Mouse (Mus musculus) left cerebral cortex, postnatal 36 days (tissue): ENCODE results near the gene Mcmbp. TPM values are rescaled to one million over a fixed set of nuclear protein-coding genes. Genes with fewer than 3 reads are reported as not detected.
A peak's percentile ranks its signal among the peaks of the same experiment; 100 is the strongest.

Experiments used
- DNase-seq, 2 experiments: peaks; one replicate each; pipeline ENCODE4 v3.0.0; 2021 to 2022; ENCODE audit warnings: low spot score in 2 of 2, mixed read lengths in 1 of 2
- intact Hi-C: fragments of 180-260 bp; cut with DNase I; formaldehyde crosslinking; loops from one replicate; pipeline ENCODE4 v1.15.1; 2025
- total RNA-seq, 2 experiments: library from RNA; stranded (reverse); gene quantifications; 2 replicates each; pipeline ENCODE4 v1.2.3; 2021

Gene Mcmbp
- 10 to 100 TPM; 19.9 to 27.6 TPM for total RNA-seq

DNA sequence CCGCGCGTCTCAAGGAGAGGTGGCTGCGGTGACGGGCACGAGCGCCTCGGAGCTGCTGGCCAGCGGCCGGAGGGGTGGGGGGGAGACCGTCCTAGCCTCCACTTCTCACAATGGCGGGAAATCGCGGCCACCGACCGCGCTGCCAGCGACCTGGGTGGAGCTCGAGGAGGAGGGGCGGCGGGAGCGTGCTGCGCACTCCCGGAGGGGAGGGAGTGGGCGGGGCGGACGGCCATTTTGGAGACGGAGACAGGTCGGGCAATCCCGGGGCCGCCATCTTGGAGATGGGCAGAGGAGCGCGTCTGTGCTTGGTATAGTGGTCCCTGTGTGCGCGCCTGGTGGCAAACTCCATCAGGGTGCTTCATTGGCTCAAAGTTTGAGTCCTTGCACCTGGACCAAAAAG, at the start of gene Mcmbp:
Gene Mcmbp, minus strand, starts transcription at position 162 of the 400 bp plus-strand sequence.
- intact Hi-C loops: no loop called here
- peak; percentile 96 for DNase-seq

DNA sequence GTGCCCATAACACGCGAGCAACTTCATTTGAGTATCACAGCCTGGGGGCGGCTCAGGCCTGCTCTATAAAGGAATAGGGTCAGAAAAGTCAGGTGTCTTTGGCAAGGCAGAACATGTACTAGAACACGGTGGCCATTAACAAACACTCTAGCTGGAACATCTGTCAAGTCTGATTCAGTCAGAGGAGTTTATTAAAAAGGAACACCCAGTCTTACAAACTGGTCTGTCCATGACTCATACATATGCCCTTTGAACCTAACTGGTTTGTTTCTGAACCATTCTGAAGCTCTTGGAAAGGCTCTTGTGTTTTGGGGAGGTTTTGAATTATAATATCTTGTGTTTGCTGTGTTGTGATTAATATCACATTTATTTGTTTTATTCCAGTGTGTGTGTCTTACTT, 49.8 kb upstream of the Mcmbp start:
- intact Hi-C loops: no loop called here
- DNase-seq: no peak

DNA sequence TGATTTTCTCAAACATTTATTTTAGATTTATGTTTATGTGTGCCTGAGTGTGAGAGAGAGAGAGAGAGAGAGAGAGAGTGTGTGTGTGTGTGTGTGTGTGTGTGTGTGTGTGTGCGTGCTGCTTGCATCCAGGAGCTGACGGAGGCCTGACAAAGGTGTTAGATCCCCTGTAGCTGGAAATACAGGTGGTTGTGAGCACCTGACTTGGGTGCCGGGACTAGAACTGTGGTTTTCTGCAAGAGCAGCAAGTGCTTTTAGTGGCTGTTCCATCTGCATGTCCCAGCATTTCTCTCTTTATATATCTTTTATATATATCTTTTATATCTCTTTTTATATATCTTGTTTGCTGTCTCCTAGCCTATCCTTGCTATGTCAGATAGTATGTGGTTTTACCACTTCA, 41.6 kb upstream of the Mcmbp start:
- DNase-seq: no peak
- intact Hi-C loops: loop anchor here (10.0 kb wide), 1 partner anchor 813 kb away; the partner anchor contains the start of gene Wdr11

DNA sequence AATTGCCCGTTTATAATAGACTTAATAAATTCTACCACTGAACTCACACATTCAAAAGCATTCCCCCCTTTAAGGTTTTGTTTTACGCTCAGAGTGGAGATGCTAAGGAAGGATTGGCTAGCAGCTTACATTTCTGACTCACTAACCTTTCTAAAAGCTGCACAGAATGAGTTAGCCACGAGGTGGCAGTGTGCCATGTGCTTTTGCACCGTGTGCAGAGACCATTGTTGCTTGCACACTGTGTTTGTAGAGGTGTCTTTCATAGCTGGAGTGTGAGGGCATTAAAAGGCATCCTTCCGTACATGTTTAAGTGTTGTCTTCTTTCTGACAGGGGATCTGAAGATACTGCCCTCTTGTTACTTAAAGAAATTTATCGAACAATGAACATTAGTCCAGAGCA, 39.0 kb upstream of the Mcmbp start:
- intact Hi-C loops: no loop called here
- peak; percentile 13 to 40 for DNase-seq

DNA sequence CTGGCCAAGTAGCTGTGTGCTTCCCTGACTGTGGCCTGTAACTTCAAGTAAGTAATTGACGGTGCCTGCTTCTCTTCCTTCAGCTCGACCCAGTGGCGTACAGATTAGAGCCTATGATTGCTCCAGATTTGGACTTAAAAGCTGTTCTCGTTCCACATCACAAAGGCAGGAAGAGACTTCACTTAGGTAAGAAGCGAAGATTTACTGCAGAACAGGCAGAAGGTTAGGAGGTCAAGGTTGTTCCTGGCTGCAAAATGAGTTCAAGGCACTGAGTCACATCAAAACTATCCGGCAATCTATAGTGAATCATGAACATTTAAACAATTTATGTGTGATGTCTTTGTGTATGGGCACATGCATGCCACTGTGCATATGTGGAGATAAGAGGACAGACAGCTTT, 36.9 kb upstream of the Mcmbp start:
- DNase-seq: no peak
- intact Hi-C loops: no loop called here

DNA sequence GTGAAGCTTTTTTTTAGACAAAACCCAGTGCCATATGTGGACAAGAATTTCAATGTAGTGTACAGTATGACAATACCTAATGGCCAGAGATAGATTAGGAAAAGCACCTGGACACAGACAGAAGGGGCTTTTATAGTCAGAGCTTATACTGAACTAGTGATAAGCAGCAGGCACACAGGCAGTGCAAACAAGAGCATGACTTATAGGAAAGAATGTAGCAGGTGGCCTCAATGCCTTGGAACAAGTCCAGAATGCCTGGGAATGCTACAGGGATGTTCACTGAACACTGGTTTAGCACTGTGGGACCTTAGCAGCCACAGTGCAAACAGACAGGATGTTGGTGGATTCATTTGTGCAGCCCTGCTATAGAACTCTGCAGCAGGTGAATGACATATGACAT, 26.4 kb upstream of the Mcmbp start:
- intact Hi-C loops: no loop called here
- DNase-seq: no peak

DNA sequence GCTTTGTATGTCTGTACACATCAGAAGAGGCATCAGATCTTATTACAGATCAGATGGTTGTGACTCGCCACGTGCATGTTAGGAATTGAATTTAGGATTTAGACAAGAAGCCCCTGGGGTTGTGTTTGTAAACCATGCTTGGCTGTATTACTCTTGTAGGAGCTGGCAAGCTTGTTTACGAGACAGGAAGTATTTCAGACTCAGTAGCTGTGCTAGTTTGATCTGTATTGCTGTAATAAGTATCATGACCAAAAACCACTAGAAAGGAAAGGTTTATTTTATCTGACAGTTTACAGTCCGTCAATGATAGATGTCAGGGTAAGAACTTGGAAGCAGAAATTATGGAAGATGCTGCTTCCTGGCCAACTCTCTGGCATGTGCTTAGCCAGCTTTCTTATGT, 18.7 kb upstream of the Mcmbp start:
- no peak for DNase-seq
- intact Hi-C loops: no loop called here

DNA sequence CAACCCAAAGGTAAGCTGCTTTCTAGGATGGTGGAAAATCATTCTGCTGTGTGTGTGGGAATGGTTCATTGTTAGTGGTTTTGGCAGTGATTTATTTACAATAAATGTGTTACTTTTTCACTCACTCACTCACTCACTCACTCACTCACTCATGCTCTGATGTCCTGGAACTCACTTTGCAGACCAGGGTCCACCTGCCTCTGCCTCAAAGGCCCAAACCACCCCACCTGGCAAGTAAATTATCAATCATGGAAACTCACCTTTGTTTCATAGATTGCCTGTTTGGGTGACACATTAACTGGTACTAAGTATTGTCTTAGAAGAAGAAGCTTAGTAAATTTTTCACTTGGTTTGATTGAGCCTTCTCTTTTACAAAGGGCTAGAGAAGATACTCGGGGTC, 15.1 kb upstream of the Mcmbp start:
- no peak for DNase-seq
- intact Hi-C loops: no loop called here

DNA sequence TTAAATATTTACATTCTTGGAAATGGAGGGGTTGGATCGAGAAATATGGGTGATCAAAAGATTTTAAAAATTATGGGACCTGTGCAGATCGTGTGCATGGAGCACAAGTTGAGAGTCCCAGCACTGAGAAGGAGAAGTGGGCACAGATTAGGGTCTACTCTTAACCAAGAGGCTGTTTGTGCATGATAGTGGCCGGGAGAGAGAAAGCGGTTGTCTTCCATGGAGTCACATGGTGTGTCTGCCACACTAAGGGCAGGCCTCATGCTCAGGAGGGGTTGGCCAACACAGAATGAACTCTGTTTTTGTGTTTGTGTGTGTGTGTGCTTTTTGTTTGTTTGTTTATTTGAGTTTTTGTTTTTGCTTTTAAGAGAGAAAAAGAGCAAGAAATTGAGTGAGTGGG, 11.7 kb upstream of the Mcmbp start:
- DNase-seq: no peak
- intact Hi-C loops: no loop called here

DNA sequence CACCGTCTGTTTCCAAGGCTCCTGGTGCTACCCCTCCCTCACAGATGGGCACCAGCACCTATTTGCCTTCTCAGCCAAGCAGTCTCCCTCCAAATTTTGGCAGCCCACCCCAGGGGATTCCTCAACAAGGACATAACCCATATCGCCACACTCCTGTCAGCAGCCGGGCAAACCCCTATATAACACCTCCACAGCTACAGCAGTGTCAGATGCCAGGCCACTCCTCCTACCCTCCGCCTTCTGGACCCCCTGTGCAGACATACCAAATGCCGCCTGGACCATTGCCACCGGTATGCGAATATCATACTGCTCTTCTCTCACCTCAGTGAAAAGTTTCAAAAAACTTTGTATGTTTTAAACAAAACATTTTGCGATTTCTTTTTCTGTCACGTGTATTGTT, 10.0 kb upstream of the Mcmbp start:
- intact Hi-C loops: no loop called here
- no peak for DNase-seq

DNA sequence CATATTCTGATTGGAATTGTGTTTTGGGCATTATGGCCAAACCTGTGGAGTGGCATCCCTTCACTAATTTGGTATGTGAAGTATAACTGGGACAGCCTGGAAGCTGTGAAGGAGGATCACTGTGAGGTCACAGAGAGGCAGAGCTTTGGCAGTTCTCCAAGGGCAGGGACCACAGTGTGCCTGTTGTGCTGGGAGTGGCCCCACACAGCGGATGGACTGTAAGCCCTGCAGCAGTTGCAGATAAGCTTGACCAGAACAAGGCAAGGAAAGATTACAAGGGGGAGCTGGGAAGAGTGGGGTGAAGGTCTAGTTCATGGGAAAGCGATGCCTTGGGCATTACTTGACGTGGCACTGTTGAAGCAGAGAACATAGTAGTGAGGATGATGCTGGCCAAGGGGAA, 8.5 kb upstream of the Mcmbp start:
- intact Hi-C loops: no loop called here
- no peak for DNase-seq

DNA sequence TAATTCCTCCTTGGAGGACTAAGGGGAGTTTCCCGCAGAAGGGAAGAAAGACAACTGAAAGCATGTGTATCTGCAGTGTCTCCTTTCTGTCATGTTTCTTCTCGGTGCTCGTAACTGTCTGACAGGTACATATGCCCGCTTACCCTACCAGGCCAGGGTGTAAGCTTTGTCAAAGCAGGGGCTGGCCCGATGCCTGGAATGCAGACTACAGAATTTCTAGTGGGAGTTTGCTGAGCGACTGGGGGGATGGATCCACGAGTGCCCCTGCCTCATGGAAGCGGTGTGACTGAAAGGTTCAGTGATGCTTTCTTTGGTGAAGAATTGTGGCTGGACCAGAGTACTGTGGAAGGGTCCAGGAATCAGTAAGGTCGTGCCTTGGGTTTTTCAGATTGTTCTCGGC, 5.9 kb upstream of the Mcmbp start:
- no peak for DNase-seq
- intact Hi-C loops: no loop called here

DNA sequence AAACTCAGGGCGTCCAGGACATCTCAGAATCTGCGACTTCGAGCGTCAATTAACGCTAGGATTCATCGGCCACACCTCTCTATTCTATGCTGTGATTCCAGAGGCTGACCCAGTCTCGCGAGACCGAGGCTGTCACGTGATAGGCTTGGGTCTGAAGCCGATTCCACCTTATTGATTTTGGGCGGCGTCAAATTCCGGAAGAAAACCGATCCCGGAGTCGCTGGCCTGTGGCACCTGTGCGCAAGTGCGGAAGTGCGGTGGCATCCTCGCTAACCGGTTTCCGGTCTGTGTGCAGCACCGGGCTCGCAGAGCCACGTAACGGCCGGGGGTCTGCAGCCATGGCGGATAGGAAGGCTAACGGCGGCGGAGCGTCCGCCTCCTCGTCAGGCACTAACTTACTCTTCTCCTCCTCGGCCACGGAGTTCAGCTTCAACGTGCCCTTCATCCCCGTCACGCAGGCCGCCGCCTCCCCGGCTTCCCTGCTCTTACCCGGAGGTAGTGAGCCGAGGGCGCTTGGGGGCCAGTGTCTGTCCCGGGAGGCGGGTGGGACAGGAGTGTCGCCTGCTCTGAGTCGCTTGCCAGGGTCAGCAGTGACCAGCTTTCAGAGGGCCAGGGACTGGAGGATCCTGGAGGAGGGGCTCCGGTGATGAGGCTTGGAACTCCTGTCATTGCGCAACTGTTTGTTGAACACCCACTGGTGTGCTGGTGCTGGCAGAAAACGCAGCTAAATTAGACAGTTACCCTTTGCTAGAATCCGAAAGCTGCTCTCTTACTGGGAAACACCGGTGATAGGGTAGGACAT, 4.6 kb upstream of the Mcmbp start, which contains the start of gene Sec23ip:
Gene Sec23ip, plus strand, starts transcription at position 260 of the 802 bp plus-strand sequence.
- DNase-seq: peak; percentile 97 to 99
- intact Hi-C loops: no loop called here

DNA sequence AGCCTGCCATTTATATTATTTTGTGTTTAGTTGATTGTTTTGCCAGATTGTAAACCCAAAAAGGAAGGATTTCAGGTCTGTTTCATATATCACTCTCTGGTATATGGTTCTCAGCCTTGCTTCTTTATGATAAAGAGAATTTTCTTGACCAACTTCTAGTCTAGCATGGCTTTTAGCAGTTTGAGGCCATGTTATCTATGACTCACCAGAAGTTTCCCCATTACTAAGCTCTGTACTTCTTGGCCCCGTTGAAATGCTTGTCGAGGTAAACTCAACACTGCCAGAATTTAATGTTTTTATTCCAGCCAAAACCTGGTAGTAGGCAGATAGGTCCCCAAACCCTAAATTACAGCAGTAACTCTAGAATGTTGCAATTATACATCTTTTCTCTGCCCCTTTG, 3.6 kb upstream of the Mcmbp start:
- no peak for DNase-seq
- intact Hi-C loops: no loop called here

DNA sequence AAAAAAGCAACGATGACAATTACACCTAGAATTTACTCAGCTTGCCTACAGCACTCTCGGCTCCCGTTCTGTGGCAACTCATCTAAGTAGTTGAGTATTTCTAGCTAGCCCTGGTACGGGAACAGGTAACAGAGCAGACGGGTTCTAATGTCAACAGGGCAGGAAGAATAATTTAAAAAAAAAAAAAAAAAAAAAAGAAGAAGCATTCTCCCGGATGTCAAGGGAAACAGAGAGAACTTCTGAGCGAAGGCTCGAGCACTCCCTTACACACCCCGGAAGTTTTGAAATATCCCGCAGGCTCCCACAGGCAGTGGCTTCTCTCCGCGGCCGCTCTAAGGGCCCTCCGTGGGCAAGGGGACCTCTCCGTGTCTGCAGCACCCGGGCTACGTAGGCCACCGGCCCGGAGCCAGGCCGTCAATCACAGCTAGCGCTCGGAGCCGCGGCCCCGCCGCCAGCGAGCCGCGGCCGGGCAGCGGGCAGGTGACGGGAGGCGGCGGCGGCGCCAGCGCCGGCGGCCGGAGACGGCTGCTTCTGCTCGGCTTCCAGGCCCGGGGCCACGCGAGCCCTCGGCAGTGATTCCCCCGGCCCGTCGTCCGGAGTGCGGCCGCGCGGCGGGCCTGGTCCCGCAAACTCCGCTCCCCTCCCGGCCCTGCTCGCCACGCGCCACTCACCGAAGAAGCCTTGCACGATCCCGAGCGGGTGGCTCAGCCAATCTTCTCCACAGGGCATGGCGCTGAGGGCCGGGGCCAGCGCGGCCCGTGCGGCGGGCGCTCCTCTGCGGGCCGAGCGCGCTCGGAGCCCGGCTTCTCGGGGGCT, 625 bp downstream of the Mcmbp start:
- no peak for DNase-seq
- intact Hi-C loops: no loop called here

DNA sequence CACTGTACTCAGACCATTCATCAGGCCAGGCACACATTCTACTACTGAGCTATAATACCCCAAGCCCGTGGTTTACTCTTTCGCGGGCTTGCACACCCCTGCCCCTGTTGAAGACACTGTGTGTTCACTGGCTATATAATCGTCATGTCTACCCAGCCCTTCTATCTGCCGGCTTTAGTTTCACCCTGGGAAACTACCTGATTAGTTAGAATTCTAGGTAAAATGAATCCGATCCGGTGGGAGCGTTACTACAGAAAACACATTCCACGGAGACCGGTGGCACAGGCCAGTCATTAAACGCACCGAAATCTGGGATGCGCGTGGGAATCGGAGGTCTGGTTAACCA, 1.2 kb downstream of the Mcmbp start:
- intact Hi-C loops: no loop called here

DNA sequence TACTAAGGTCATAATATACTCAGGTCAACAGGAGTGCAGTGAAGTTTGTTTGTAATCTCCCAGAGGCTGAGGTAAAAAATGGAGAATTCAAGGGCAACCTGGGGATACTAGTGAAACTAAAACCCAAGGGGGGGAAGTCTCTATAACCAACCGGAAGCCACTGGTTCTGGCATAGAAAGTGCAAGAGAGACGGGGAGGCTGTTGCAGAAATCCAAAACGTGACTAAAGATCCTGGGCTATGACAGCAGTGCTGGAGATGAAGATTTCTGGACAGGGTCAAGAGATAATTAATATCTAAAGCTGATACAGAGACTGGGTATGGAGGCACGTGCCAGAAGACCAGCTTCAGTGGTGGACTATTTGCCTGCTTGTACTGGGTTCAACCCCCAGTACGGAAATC, 2.3 kb downstream of the Mcmbp start:
- DNase-seq: no peak
- intact Hi-C loops: no loop called here

More for the DNA sequence above, 1.2 kb downstream of the Mcmbp start:
- no peak for DNase-seq

DNA sequence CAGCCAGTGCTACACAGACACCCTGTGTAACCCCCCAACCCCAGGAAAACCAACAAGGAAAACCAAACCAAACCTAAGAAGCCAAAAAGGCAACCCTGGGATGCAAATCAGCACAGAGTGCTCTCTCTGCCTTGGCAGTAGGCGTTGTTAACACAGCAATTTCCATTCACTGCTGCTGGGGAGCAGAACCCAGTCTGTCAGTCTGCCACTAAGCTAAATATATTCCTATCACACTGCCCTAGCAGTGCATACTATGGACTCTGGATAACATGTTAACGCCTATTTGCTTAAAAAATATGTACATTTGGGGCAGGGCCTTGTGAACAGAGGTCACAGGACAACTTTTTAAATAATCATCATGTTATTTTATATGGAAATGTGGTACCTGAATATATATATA, 8.7 kb downstream of the Mcmbp start:
- intact Hi-C loops: no loop called here

DNA sequence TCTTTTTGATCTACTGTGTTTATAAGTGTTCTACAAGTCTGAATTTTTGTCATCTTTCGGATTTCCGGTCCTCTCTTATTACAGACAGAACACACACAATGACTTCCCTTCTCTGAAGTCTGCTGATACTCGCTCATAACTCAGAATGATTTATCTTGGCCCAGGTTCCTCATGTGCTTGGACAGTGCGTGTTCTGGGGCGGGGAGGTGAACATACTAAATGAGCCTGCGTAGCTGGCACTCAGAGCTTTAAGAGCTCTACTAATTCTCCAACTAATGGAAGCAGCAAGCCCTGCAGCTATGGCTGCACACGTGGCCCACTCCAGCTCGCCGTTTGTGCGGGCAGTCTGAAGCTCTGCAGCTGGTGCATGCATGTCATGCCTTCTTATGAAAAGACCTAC, 11.6 kb downstream of the Mcmbp start:
- intact Hi-C loops: no loop called here
- DNase-seq: no peak

More for the DNA sequence above, 8.7 kb downstream of the Mcmbp start:
- DNase-seq: no peak

DNA sequence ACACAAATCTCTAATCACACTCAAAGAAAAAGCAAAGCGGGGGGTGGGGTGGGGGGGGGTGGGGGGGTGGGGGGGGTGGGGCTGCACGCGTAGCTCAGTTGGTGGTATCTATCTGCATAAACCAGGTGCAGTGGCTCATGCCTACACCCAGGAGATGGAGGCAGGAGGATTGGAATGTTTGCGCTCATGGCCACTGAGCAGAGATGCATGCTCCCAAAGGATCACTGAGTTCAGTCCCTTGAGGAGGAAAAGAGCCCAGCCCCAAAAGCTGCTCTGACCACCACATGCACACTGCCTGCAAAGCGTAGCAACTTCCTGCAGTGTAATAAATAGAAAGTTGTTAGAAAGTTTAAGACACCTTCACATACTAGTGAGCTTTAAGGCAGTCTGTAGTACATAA, 12.6 kb downstream of the Mcmbp start:
- DNase-seq: no peak
- intact Hi-C loops: no loop called here

DNA sequence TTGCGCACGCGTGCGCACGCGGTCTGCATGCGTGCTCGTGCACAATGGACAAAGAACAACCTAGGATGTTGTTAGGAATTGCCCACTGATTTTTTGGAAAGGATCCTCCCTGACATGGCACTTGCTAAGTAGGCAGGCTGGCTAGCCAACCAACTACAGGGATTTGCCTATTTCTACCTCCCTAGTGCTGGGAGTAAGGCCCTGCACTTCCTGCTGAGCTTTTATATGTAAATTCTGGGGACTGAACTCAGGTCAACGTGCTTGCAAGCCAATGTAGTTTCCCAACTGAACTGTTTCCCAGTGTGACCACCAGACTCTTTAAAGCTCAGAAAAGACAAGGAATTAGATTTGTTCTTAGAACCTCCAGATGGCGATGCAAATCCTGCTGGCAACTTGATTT, 13.3 kb downstream of the Mcmbp start:
- intact Hi-C loops: no loop called here

More for the DNA sequence above, 13.3 kb downstream of the Mcmbp start:
- no peak for DNase-seq
